Comparison of ENCODE assay signal across 8 mouse cellular contexts in the genomic region with DNA sequence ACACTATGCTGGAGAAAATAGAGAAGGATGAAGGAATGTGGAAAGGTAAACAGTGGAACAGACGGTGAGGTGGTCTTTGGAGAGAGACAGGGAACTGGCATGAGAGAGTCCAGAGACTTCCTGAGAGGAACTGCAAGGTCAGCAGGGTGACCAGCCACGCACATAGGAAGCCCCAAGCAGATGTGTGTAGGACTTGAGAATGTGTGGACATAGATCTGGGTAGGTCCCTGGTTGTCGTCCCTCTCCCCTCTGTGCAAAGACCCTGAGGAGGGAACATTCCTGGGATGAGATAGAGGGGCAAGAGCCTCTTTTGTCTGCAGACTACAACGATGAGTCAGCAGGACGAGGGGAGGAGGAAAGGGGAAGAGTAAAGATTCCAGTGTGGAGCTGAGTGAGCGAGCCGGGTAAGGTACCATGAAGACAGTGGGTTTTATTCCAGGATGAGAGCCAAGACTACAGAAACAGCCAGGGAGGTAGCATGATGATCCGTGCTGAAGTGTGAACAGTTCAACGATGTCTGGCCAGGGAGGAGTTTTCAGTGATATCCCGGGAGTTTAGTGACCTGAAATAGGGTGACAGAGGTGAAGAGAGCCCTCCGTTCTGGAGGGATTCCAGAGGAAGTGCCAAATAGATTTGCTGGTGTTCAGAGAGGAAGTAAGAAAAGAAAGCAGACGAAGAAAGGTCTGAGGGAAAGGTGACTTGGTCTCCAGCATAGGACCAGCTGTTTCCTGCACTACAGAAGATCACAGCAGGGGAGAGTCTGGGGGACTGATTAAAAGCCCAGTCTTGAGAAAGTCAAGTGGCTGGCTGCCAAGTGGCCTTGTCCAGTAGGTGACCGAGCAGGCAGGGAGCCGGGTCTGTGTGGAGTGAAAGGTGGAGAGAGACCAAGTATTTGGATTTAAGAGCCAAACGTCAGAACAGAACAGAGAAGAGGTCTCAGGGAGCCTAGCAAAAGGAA.
DNase-seq lines count a peak whose midpoint lies in the region; ATAC-seq and TF ChIP-seq lines count a peak whose summit lies in the region.

No protein-coding gene starts in this region.

- H3K9me3 ChIP-seq in hindbrain, postnatal 0 days (ENCODE audit: low read length), result no peaks in the 10 kb centered on the region
- H3K9me3 ChIP-seq in liver, embryonic 13.5 days (replicated peaks), result no peaks in the 10 kb centered on the region

- H3K27ac ChIP-seq in hindbrain, postnatal 0 days, result peak overlapping the region; percentile 41; the same call in 1 of the 2 replicates
- no peak overlapping the region for H3K27ac ChIP-seq in liver, embryonic 13.5 days

- peak; percentile 19 for DNase-seq in gastrocnemius, postnatal 14 days
- DNase-seq in gastrocnemius, adult 18-20 months (ENCODE audit: low spot score), result no peak
- peak; percentile 48 for DNase-seq in Patski (ENCODE audit: low read depth, low spot score)
- DNase-seq in embryo, embryonic 9.5 days (ENCODE audit: extremely low spot score), result peak; percentile 38
- DNase-seq in hindbrain, postnatal 0 days (ENCODE audit: low spot score), result peak; percentile 28
- no peak for DNase-seq in liver, embryonic 13.5 days
- peak; percentile 42 for DNase-seq in yolk sac, embryonic 10.5 days (ENCODE audit: low spot score)
- no peak for DNase-seq in T-cell, adult 2 months (ENCODE audit: low spot score)

- no peaks in the 10 kb centered on the region for H3K36me3 ChIP-seq in hindbrain, postnatal 0 days (ENCODE audit: insufficient read depth, low read length)
- no peaks in the 10 kb centered on the region for H3K36me3 ChIP-seq in liver, embryonic 13.5 days

- no peaks in the 10 kb centered on the region for H3K27me3 ChIP-seq in Patski
- H3K27me3 ChIP-seq in hindbrain, postnatal 0 days (ENCODE audit: insufficient read depth, low read length), result no peaks in the 10 kb centered on the region
- no peaks in the 10 kb centered on the region for H3K27me3 ChIP-seq in liver, embryonic 13.5 days

- peaks cover 17% of the 10 kb centered on the region; the same call in 1 of the 2 replicates for H3K4me1 ChIP-seq in hindbrain, postnatal 0 days (ENCODE audit: insufficient read depth, low read length)
- H3K4me1 ChIP-seq in liver, embryonic 13.5 days (replicated peaks), result peaks cover 18% of the 10 kb centered on the region

- in situ Hi-C loops in Patski (cut with MboI; ENCODE audit: low pct_unique_long_range_greater_than_20kb), result no loop called here

- no peak overlapping the region for H3K9ac ChIP-seq in hindbrain, postnatal 0 days (replicated peaks; ENCODE audit: low read length)
- H3K9ac ChIP-seq in liver, embryonic 13.5 days, result no peak overlapping the region

- POLR2A ChIA-PET in Patski (lab: Charles Lee), result no interaction called here

- WGBS in hindbrain, postnatal 0 days, result 30% methylated on average over 15 of the region's 15 CpGs
- 14% methylated on average over 15 of the region's 15 CpGs for WGBS in liver, embryonic 13.5 days (ENCODE audit: insufficient replicate concordance)

- H3K4me2 ChIP-seq in hindbrain, postnatal 0 days (ENCODE audit: low read depth, low read length), result no peak overlapping the region
- H3K4me2 ChIP-seq in liver, embryonic 13.5 days, result peak overlapping the region; percentile 17; the same call in 1 of the 2 replicates

- H3K4me3 ChIP-seq in hindbrain, postnatal 0 days (ENCODE audit: low read length), result no peak overlapping the region
- no peak overlapping the region for H3K4me3 ChIP-seq in liver, embryonic 13.5 days (replicated peaks)

- peak; percentile 75 for ATAC-seq in Patski
- peak; percentile 6; the same call in 1 of the 2 replicates for ATAC-seq in hindbrain, postnatal 0 days
- ATAC-seq in liver, embryonic 13.5 days (ENCODE audit: low read depth), result peak; percentile 5; the same call in 1 of the 2 replicates

- no peak for TF ChIP-seq CTCF in Patski (IDR thresholded peaks at IDR 0.05)
- TF ChIP-seq CTCF in hindbrain, postnatal 0 days (IDR thresholded peaks at IDR 0.05; ENCODE audit: low read depth), result no peak

- intact Hi-C loops in gastrocnemius, postnatal 14 days (cut with DNase I; ENCODE audit: low total_unique reads), result no loop called here

- CTCF ChIA-PET in Patski (lab: Charles Lee), result interaction anchor here (1.6 kb wide), 1 partner anchor 15 kb away, joined by 5 read pairs; no protein-coding TSS in a partner anchor

Comparison
In these comparisons a context has a peak if more than half of its experiments do, and no peak if none do; other contexts are left out.
1. DNase-seq: peak in gastrocnemius, postnatal 14 days (single experiment), Patski (single experiment), embryo, embryonic 9.5 days (single experiment), hindbrain, postnatal 0 days (single experiment) and yolk sac, embryonic 10.5 days (single experiment); none in gastrocnemius, adult 18-20 months (single experiment), liver, embryonic 13.5 days (single experiment) and T-cell, adult 2 months (single experiment).
2. ATAC-seq: peak in every context shown above with its lines; median percentile 75 in Patski; 6 in hindbrain, postnatal 0 days; 5 in liver, embryonic 13.5 days.